Mouse (Mus musculus): ENCODE measurements around the gene Calm2.

DNA sequence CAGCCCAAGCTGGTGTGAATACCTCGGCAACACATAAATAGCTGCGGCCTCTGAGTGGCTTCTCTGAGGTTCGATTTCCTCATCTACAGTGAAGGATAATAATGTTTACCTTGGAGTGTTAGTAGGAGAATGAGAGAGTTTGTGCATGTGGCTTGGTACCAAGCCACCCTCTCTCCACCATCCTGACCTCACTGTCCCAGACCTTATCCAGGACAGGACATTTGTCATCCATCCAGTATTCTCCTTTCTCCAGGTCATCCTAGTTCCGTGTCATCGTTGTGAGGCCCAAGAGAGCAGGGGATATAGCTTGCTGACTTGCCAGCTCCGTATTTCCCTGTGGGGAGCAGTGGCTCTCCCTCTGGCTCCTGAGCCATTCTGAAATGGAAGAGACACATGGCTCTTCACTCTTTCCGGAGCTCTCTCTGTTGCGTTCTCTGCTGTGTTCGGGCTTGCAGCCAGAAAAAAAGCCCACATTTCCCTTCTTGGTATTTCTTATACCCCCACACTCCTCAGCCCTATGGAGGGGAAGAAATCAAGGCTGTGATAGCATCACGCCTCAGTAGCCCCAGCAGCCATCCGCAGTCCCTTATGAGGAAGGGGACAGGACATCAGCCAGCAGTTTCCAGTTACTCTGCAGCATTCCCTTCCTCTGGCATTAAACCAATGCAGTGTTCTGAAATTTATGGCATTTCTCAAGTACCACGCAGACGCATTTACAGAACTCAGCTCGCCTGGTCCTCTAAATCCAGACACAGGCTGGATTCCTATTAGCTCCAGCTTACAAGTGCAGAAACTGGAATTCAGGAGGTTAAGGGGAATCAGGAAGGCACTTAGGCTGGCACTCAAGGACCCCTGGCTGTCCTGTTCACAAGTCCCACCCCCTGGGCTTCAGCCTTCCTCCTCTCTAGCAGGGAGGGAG is 13.3 kb upstream of the Calm2 start:
- TF ChIP-seq CTCF (IDR thresholded peaks at IDR 0.05; ENCODE audit: low read depth), result no peak
- TF ChIP-seq EP300 (IDR thresholded peaks at IDR 0.05; ENCODE audit: low read depth), result no peak

Data from liver, postnatal 0 days (tissue).